Mouse (Mus musculus) forebrain, embryonic 14.5 days (tissue): Measurements from ENCODE around the gene Prkra. TPM values are rescaled to one million over a fixed set of nuclear protein-coding genes. Genes with fewer than 3 reads are reported as not detected.
A peak's percentile ranks its signal among the peaks of the same experiment; 100 is the strongest.

Experiments
- ATAC-seq: fragments of 200-750 bp; cut with Nextera tagmentation; 2 replicates; pipeline ENCODE4 v1.8.0; 2017; ENCODE audit warnings: mild to moderate bottlenecking, moderate library complexity
- DNase-seq: peaks from one replicate; pipeline ENCODE4 v3.0.0-alpha.2; 2015; ENCODE audit warnings: low spot score
- H3K27ac ChIP-seq: fragments of 300-500 bp; sonication (generic); 2 replicates; pipeline ENCODE4 v1.5.1; 2014; ENCODE audit warnings: low read depth, mild to moderate bottlenecking, control low read depth, low read length, moderate library complexity
- H3K27me3 ChIP-seq: fragments of 300-500 bp; sonication (generic); replicated peaks from 2 replicates; pipeline ENCODE4 v1.6.1; 2014; ENCODE audit warnings: low read length, control low read depth, mixed read lengths; ENCODE audit not compliant: control insufficient read depth, insufficient read depth
- H3K36me3 ChIP-seq: fragments of 300-500 bp; sonication (generic); 2 replicates; pipeline ENCODE4 v1.6.1; 2014; ENCODE audit warnings: low read length, control low read depth; ENCODE audit not compliant: control insufficient read depth, insufficient read depth
- H3K4me1 ChIP-seq: fragments of 300-500 bp; sonication (generic); 2 replicates; pipeline ENCODE4 v1.6.1; 2014; ENCODE audit warnings: antibody characterized with exemption, low read length, control low read depth; ENCODE audit not compliant: control insufficient read depth, insufficient read depth
- H3K4me2 ChIP-seq: fragments of 300-500 bp; sonication (generic); 2 replicates; pipeline ENCODE4 v1.6.1; 2014; ENCODE audit warnings: mild to moderate bottlenecking, control low read depth, low read length
- H3K4me3 ChIP-seq: fragments of 300-500 bp; sonication (generic); 2 replicates; pipeline ENCODE4 v1.5.1; 2014; ENCODE audit warnings: low read depth, low read length, control low read depth
- H3K9ac ChIP-seq: fragments of 300-500 bp; sonication (generic); 2 replicates; pipeline ENCODE4 v1.6.1; 2014; ENCODE audit warnings: mild to moderate bottlenecking, low read length, control low read depth, moderate library complexity
- H3K9me3 ChIP-seq: fragments of 300-500 bp; sonication (generic); replicated peaks from 2 replicates; pipeline ENCODE4 v1.6.1; 2016; ENCODE audit warnings: low read length, control low read depth, mixed read lengths; ENCODE audit not compliant: control insufficient read depth
- WGBS: fragments of 180-500 bp; shearing (Covaris S2); extraction: QIAGEN DNeasy Blood & Tissue Kit; methylation state at CpG from one replicate; pipeline ENCODE4 v1.1.7; 2014; 5-methylcytosine and 5-hydroxymethylcytosine counted together
- polyA plus RNA-seq: library from polyadenylated mRNA; unstranded; fragments of >200 nt; fragmentation: Nextera tagmentation; extraction: Ambion mirVana; gene quantifications from 2 replicates; pipeline ENCODE4 v1.2.1, GENCODE M21; 2014

The Prkra gene
- polyA plus RNA-seq, 1 experiment from 2014 or later, result 112 TPM

- WGBS, result 87% methylated on average over 3 of the region's 3 CpGs
- DNase-seq (no peak), ATAC-seq (no peak)
- H3K9me3 ChIP-seq, result no peaks in the 10 kb centered on the region
- H3K4me3 ChIP-seq, result no peak overlapping the region
- no peak overlapping the region for H3K27ac ChIP-seq
- H3K9ac ChIP-seq, result no peak overlapping the region
- H3K36me3 ChIP-seq, result no peaks in the 10 kb centered on the region
- no peak overlapping the region for H3K4me2 ChIP-seq
- no peaks in the 10 kb centered on the region for H3K27me3 ChIP-seq
- H3K4me1 ChIP-seq, result no peaks in the 10 kb centered on the region
Observed at GRCm38 (mm10) chr2:76611996-76612395, 35.8 kb downstream of the Prkra start.

- H3K4me1 ChIP-seq, result no peaks in the 10 kb centered on the region
- WGBS, result 65% methylated on average over 10 of the region's 10 CpGs
- no peaks in the 10 kb centered on the region for H3K9me3 ChIP-seq
- H3K27me3 ChIP-seq, result no peaks in the 10 kb centered on the region
- ATAC-seq (no peak), DNase-seq (no peak)
- H3K9ac ChIP-seq, result no peak overlapping the region
- no peak overlapping the region for H3K4me3 ChIP-seq
- H3K36me3 ChIP-seq, result no peaks in the 10 kb centered on the region
- H3K27ac ChIP-seq, result no peak overlapping the region
- no peak overlapping the region for H3K4me2 ChIP-seq
Observed at GRCm38 (mm10) chr2:76610326-76611104, 37.3 kb downstream of the Prkra start.

GRCm38 (mm10) chr2:76606704-76607103, 41.1 kb downstream of the Prkra start:
- Histone ChIP-seq H3K4me2 (no peak overlapping the region), H3K27me3 (no peaks in the 10 kb centered on the region), H3K9ac (no peak overlapping the region), H3K36me3 (no peaks in the 10 kb centered on the region), H3K9me3 (no peaks in the 10 kb centered on the region), H3K4me1 (no peaks in the 10 kb centered on the region), H3K4me3 (no peak overlapping the region), H3K27ac (no peak overlapping the region)
- DNase-seq (no peak), ATAC-seq (no peak)
- 91% methylated on average over 3 of the region's 3 CpGs for WGBS

DNA sequence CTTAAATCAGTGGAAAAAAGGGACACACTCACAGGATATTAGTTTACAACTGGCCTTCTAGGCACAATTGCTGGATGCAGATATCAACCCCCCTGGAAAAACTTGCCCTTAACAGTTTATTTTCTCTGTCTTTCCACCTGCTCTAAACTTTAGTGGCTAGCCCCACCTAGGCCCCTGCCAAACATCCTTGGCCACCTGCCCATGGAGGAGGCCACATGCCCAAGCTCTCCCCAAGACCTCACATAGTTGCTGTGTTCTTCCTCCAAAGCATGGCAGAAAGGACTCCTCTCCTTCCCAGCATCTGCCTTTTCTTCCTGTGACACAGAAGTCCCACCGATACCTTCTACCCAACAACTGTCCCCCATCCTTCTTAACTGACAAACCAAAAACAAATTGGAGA, 45.6 kb downstream of the Prkra start:
- H3K36me3 ChIP-seq, result no peaks in the 10 kb centered on the region
- WGBS, result 88% methylated on average over 1 of the region's 1 CpGs
- no peak overlapping the region for H3K9ac ChIP-seq
- DNase-seq (no peak), ATAC-seq (no peak)
- H3K4me2 ChIP-seq, result no peak overlapping the region
- no peaks in the 10 kb centered on the region for H3K9me3 ChIP-seq
- H3K4me1 ChIP-seq, result no peaks in the 10 kb centered on the region
- H3K4me3 ChIP-seq, result no peak overlapping the region
- H3K27ac ChIP-seq, result no peak overlapping the region
- no peaks in the 10 kb centered on the region for H3K27me3 ChIP-seq

GRCm38 (mm10) chr2:76599214-76599613, 48.6 kb downstream of the Prkra start:
- Histone ChIP-seq H3K36me3 (peaks cover 3% of the 10 kb centered on the region; the same call in 1 of the 2 replicates), H3K4me1 (no peaks in the 10 kb centered on the region), H3K9ac (no peak overlapping the region), H3K27ac (no peak overlapping the region), H3K4me2 (no peak overlapping the region), H3K27me3 (no peaks in the 10 kb centered on the region), H3K4me3 (no peak overlapping the region), H3K9me3 (no peaks in the 10 kb centered on the region)
- 54% methylated on average over 5 of the region's 5 CpGs for WGBS
- DNase-seq (peak; percentile 25), ATAC-seq (no peak)

DNA sequence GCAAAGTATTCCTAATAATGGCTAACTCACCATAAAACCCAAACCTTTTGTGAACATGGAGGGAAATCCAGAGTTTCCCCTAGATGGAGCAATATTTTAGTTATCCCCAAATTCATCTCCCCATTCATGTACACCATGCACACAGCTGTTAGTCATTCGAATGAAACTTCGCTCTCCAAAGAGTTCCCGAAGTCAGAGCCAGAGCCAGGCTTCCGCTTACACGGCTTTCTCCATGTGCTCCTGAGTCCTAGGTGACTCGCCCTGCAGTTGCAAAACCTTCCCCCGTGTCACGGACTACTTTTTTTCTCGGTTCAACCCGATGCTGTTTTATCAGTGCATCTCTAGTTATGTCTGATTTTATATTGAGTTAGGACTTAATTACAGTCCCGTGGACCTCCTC, 50.3 kb downstream of the Prkra start:
- Histone ChIP-seq H3K9ac (no peak overlapping the region), H3K4me1 (no peaks in the 10 kb centered on the region), H3K27ac (no peak overlapping the region), H3K36me3 (peaks cover 3% of the 10 kb centered on the region), H3K9me3 (no peaks in the 10 kb centered on the region), H3K27me3 (no peaks in the 10 kb centered on the region), H3K4me3 (no peak overlapping the region), H3K4me2 (no peak overlapping the region)
- 86% methylated on average over 11 of the region's 11 CpGs for WGBS
- DNase-seq (no peak), ATAC-seq (no peak)

DNA sequence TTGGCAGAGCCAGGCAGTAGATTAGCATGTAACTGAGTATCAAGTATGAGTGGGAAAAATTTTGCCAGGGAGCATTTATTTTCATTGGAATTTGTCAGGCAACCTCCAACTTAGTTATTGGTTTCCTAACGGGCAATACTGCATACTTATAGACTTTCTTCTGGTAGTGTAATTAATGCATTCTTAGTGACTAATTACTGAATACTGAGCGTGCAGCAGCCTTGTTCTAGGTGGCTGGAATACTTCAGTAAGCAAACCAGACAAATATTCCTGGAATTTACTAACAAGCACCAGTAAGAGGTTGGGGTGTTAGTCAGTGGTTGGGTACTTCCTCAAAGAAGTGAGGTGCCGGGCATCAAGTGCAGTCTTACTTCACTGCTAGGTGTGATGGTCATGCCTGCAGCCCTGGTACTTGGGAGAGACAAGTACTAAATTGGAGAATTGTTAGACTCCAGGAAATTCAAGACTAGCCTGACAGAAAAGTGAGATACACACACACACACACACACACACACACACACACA, 55.4 kb downstream of the Prkra start:
- ATAC-seq, result no peak
- H3K9me3 ChIP-seq, result no peaks in the 10 kb centered on the region
- no peak overlapping the region for H3K4me2 ChIP-seq
- DNase-seq, result no peak
- no peaks in the 10 kb centered on the region for H3K27me3 ChIP-seq
- 36% methylated on average over 3 of the region's 3 CpGs for WGBS
- H3K9ac ChIP-seq, result no peak overlapping the region
- H3K4me3 ChIP-seq, result no peak overlapping the region
- no peak overlapping the region for H3K27ac ChIP-seq
- H3K36me3 ChIP-seq, result peaks cover 7% of the 10 kb centered on the region
- no peaks in the 10 kb centered on the region for H3K4me1 ChIP-seq

DNA sequence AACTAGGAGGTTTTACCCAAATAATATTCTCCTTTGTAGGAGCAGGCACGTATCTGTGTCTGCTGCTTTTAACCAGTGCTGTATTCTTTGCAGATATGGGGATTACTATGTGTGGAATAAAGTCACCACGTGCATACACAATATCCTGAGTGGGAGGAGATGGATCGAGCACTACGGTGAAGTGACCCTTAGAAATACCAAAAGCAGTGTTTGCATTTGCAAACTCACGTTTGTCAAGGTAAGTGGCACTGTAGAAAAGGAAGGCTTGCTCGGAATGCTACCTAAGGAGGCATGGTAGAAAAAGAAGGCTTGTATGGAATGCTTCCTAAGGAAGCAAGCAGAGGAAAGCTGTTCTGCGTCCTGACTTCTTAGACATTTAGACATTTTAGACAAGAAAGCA, 57.6 kb downstream of the Prkra start:
- Histone ChIP-seq H3K4me2 (no peak overlapping the region), H3K4me1 (no peaks in the 10 kb centered on the region), H3K4me3 (no peak overlapping the region), H3K36me3 (peaks cover 4% of the 10 kb centered on the region; the same call in 1 of the 2 replicates), H3K9me3 (no peaks in the 10 kb centered on the region), H3K9ac (no peak overlapping the region), H3K27ac (no peak overlapping the region), H3K27me3 (no peaks in the 10 kb centered on the region)
- 92% methylated on average over 7 of the region's 7 CpGs for WGBS
- no peak for DNase-seq
- ATAC-seq, result no peak

DNA sequence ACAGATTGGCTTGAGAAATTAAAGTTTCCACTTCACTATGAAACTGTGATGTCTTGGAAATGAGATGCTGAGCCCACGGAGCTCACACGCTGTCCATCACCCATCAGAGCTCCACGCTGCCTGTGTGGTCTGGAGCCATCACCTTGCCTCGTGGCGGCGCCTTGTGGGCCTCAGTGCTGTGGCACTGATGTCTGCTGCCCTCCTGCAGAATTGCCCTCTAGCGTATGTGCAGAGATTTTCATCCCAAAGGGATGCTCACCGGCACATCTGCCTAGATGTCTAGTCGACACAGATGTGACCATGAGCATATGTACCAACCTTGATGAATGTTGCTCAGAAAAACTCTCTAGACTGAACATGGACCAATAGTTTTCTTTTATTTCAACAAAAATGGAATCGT, 60.9 kb downstream of the Prkra start:
- Histone ChIP-seq H3K4me1 (no peaks in the 10 kb centered on the region), H3K9me3 (no peaks in the 10 kb centered on the region), H3K9ac (no peak overlapping the region), H3K4me3 (no peak overlapping the region), H3K4me2 (no peak overlapping the region), H3K27ac (no peak overlapping the region), H3K36me3 (0 out of 2 replicates have a peak, but pooled peaks cover 4% of the 10 kb centered on the region), H3K27me3 (no peaks in the 10 kb centered on the region)
- DNase-seq (no peak), ATAC-seq (no peak)
- 81% methylated on average over 10 of the region's 10 CpGs for WGBS
